Mouse (Mus musculus): Measurements from ENCODE around the gene Vmn2r87.
A peak's percentile ranks its signal among the peaks of the same experiment; 100 is the strongest.
"Not testable (repeated sequence)": the region's sequence is repeated elsewhere in the genome, so short reads cannot be mapped to it uniquely, and the experiment has no call there.

Gene Vmn2r87

GRCm38 (mm10) chr10:130497296-130497695, at the start of gene Vmn2r87:
TSS of gene Vmn2r87 (minus strand) at chr10:130497396.
- DNase-seq (ENCODE audit: low read depth, low spot score), result no peak

GRCm38 (mm10) chr10:130544331-130544730, 47.1 kb upstream of the Vmn2r87 start:
- DNase-seq (ENCODE audit: low read depth, low spot score), result not testable (repeated sequence)

- peak; percentile 46 for DNase-seq (ENCODE audit: low read depth, low spot score)
Observed at GRCm38 (mm10) chr10:130541931-130542691, 44.9 kb upstream of the Vmn2r87 start.

DNA sequence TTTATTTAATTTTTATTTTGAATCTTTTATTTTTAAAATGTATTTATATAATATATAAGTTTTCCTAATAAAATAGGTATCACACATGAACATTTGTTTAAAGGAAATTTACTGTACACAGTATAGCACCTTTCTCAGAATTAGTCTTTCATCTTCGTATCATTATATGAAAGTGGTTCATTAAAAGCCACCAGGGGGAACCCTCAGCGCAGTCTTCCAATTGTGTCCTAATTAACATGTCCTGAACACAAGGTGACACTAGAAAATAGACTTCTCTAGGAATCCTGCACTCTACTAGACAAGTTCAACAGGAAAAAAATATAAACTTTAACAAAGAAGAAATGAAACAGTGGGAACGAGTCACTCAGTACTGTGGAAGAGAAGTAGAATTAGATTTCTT, 38.9 kb upstream of the Vmn2r87 start:
- no peak for DNase-seq (ENCODE audit: low read depth, low spot score)

DNA sequence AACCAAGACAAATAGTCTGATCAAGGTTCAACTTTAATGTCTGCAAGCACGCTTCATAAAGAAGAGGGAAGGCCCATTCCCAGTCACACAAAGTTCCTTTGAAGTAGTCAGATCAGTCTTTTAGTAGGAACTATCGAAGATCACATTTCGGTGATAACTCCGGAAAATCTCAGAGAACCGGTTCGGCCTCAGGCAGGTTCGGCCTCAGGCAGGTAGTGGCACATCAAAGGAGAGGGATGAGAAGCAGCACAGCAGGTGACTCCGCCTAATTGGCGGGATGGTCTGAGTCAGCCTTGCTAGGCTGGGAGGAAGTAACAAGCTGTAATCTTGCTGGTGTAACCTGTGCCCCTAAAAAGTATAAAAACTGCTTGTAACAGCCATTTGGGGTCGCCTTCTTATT, 30.7 kb upstream of the Vmn2r87 start:
- DNase-seq (ENCODE audit: low read depth, low spot score), result no peak

DNA sequence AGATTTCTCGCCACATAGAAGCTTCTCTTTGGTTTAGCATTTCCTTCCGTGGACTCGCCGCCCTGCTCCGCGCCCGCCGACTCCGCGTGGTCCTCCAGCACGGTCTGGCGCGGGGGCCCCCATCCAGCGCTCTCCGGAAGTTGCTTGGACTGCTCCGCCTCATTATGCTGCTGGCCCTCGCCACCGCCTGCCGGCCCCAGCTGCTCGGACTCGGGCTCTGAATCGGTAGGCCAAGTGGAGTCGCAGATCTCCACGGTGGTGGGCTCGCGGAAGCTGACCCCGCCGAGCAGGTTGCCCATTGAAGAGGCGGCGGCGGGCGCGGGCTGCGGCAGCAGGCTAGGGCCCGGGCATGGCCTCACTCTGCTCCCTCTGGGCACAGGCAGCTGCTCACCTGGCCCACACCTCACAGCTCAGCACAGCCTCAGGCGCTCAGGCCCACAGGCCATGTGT, 26.9 kb downstream of the Vmn2r87 start:
- DNase-seq (ENCODE audit: low read depth, low spot score), result no peak

DNA sequence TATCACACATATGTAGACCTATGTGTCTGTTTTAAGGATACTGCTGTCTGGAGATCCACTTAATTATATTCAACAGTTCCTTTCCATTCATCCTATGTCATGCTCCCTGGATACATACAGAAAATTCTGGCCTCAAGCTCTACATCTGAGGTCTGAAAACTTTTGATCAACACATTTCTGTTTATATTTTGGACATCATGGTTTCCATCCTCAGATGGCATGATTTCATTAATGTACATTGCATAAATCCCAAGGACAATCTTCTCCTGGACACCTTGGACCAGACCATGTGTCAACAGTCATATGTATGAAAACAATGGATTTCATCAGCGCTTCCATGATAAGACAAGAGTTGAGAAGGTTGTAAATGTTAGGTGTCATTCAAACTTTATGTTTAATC, 41.2 kb downstream of the Vmn2r87 start, which contains the start of gene Vmn2r86:
TSS of gene Vmn2r86 (minus strand) at position 101 of the 400 bp plus-strand sequence.
- not testable (repeated sequence) for DNase-seq (ENCODE audit: low read depth, low spot score)

DNA sequence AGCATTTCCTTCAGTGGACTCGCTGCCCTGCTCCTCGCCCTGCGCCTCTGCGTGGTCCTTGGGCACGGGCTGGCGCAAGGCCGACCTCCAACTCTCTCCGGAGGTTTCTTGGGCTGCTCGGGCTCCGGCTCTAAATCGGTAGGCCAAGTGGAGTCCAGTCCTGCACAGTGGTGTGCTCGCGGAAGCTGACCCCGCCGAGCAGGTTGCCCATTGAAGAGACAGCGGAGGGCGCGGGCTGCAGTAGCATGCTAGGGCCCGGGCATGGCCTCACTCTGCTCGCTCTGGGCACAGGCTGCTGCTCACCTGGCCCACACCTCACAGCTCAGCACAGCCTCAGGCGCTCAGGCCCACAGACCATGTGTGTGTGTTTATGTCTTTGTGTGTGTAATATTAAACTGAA, 52.4 kb downstream of the Vmn2r87 start:
- DNase-seq (ENCODE audit: low read depth, low spot score), result no peak

DNA sequence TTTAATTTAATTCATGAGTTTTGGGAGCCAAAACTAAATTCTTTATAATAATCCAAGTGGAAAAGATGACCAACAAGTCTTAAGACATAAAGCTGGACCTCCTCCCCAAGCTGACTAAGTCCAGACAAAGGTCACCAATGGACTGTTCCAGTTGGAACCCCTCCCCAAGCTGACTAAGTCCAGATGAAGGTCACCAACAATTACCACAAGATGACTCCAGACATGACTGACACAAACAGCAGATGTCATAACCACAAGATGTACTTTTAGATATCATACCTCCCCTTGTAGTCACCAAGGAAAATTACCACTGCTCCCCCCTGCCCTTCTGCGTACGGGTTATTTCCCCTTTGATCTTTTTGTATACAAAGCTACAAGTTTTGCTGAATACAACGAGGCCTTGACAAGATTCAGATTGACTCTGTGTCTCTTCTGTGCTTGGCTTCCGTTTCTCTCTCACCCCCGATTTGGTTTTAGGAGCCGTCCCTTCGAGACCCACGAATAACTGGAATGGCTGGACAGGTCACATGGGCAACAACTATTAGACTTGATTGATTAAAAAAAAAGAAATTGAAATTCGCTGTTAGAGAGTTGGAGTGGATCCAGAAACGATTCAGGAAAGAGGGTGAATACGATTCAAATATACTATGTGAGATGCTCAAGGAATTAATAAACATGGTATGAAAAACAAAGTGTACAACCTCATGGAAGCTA, 62.9 kb downstream of the Vmn2r87 start:
- not testable (repeated sequence) for DNase-seq (ENCODE audit: low read depth, low spot score)

DNA sequence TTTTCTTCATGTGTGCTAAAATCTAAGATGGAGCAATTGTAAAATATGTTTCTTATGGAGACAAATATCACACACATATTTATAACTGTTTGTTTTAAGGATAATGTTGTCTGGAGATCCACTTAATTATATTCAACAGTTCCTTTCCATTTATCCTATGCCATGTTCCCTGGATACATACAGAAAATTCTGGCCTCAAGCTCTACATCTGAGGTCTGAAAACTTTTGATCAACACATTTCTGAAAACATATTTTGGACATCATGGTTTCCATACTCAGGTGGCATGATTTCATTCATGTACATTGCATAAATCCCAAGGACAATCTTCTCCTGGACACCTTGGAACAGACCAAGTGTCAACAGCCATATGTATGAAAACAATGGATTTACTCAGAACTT, 67.6 kb downstream of the Vmn2r87 start, which contains the start of gene Vmn2r85:
TSS of gene Vmn2r85 (minus strand) at position 101 of the 400 bp plus-strand sequence.
- not testable (repeated sequence) for DNase-seq (ENCODE audit: low read depth, low spot score)

- not testable (repeated sequence) for DNase-seq (ENCODE audit: low read depth, low spot score)
Observed at GRCm38 (mm10) chr10:130422368-130422767, 74.8 kb downstream of the Vmn2r87 start.
